Comparison of ENCODE assay signal across 7 mouse cellular contexts in the genomic region with DNA sequence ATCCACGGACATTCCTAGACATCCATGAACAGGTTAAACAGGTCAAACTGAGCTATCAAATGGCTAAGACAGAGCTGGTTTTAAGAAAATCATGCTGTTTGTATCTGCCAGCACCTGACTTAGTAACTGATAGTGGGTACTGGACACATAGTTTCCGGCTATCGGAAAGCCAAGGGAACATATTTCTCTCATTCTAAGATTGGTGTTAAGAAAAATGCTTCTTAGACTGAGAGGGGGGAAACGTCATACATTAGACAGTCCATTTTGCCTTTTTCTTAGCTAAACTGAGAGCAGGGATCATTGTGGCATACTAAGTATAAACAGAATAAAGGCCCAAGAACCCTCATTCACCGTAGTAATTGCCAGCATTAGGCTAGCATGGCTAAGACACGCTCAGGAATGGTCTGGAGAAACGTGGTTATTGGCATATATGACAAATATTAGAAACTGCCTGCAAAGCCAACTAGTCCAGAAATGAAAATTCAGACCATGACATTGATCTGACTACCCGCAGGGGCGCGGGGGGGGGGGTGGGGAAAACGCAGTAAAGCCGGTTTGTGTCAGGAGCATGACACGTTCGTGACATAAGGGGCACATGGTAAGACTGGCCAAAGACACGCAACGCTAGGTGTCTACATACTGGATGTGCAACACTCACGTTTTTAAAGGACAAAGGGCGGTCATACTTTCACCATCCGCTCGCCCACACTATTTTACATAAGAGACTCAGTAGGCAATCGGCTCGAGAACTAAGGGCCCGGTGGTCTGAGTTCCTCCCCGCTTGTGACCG. TPM values are rescaled to one million over a fixed set of nuclear protein-coding genes. Genes with fewer than 3 reads are reported as not detected.
DNase-seq lines count a peak whose midpoint lies in the region; ATAC-seq and TF ChIP-seq lines count a peak whose summit lies in the region.

No protein-coding gene starts in this region.

- peak overlapping the region; percentile 97 for H3K4me3 ChIP-seq in heart, embryonic 12.5 days
- peak overlapping the region; percentile 94 for H3K4me3 ChIP-seq in limb, embryonic 15.5 days
- H3K4me3 ChIP-seq in midbrain, embryonic 16.5 days (ENCODE audit: low read depth, low read length): peak overlapping the region; percentile 79

- peaks cover 3% of the 10 kb centered on the region; the same call in 1 of the 2 replicates for H3K36me3 ChIP-seq in heart, embryonic 12.5 days
- H3K36me3 ChIP-seq in limb, embryonic 15.5 days: 0 out of 2 replicates have a peak, but pooled peaks cover 5% of the 10 kb centered on the region
- H3K36me3 ChIP-seq in midbrain, embryonic 16.5 days (ENCODE audit: control insufficient read depth, insufficient read depth, low read length): peaks cover 3% of the 10 kb centered on the region; the same call in 1 of the 2 replicates

- ATAC-seq in heart, embryonic 12.5 days (ENCODE audit: insufficient number of reproducible peaks, low FRiP score): peak; percentile 22; the same call in 1 of the 2 replicates
- ATAC-seq in limb, embryonic 15.5 days (ENCODE audit: insufficient number of reproducible peaks, low FRiP score, low TSS enrichment, low read depth): no peak; the same call in 1 of the 2 replicates
- peak; percentile 58 for ATAC-seq in midbrain, embryonic 16.5 days

- 4% methylated on average over 25 of the region's 25 CpGs for WGBS in heart, embryonic 12.5 days
- 3% methylated on average over 25 of the region's 25 CpGs for WGBS in limb, embryonic 15.5 days
- WGBS in midbrain, embryonic 16.5 days: 6% methylated on average over 25 of the region's 25 CpGs

- peak overlapping the region; percentile 100 for H3K27ac ChIP-seq in heart, embryonic 12.5 days (ENCODE audit: poor library complexity, severe bottlenecking)
- H3K27ac ChIP-seq in limb, embryonic 15.5 days: peak overlapping the region; percentile 99
- H3K27ac ChIP-seq in midbrain, embryonic 16.5 days (ENCODE audit: low read length): peak overlapping the region; percentile 99

- no peaks in the 10 kb centered on the region for H3K9me3 ChIP-seq in heart, embryonic 12.5 days (replicated peaks)
- no peaks in the 10 kb centered on the region for H3K9me3 ChIP-seq in limb, embryonic 15.5 days
- no peaks in the 10 kb centered on the region for H3K9me3 ChIP-seq in midbrain, embryonic 16.5 days (replicated peaks; ENCODE audit: control insufficient read depth, low read length, poor library complexity, severe bottlenecking)

- no peaks in the 10 kb centered on the region for H3K27me3 ChIP-seq in heart, embryonic 12.5 days (replicated peaks)
- H3K27me3 ChIP-seq in limb, embryonic 15.5 days: no peaks in the 10 kb centered on the region
- no peaks in the 10 kb centered on the region for H3K27me3 ChIP-seq in midbrain, embryonic 16.5 days (ENCODE audit: control insufficient read depth, insufficient read depth, low read depth, low read length)

- peak overlapping the region; percentile 76 for H3K4me2 ChIP-seq in heart, embryonic 12.5 days
- H3K4me2 ChIP-seq in limb, embryonic 15.5 days: peak overlapping the region; percentile 52
- peak overlapping the region; percentile 61 for H3K4me2 ChIP-seq in midbrain, embryonic 16.5 days (ENCODE audit: low read length)

- no peak for TF ChIP-seq POLR2A in brain, embryonic 14.5 days (IDR thresholded peaks at IDR 0.05; ENCODE audit: borderline replicate concordance, extremely low read depth, insufficient read depth, insufficient read length, poor library complexity, severe bottlenecking)

- H3K4me1 ChIP-seq in heart, embryonic 12.5 days (replicated peaks): peaks cover 20% of the 10 kb centered on the region
- peaks cover 21% of the 10 kb centered on the region for H3K4me1 ChIP-seq in limb, embryonic 15.5 days
- H3K4me1 ChIP-seq in midbrain, embryonic 16.5 days (ENCODE audit: control insufficient read depth, insufficient read depth, low read length): peaks cover 22% of the 10 kb centered on the region

- TF ChIP-seq CTCF in brain, embryonic 14.5 days (IDR thresholded peaks at IDR 0.05; ENCODE audit: borderline replicate concordance, extremely low read depth, insufficient read depth, insufficient read length): no peak

- peak overlapping the region; percentile 100 for H3K9ac ChIP-seq in heart, embryonic 12.5 days
- peak overlapping the region; percentile 97 for H3K9ac ChIP-seq in limb, embryonic 15.5 days
- H3K9ac ChIP-seq in midbrain, embryonic 16.5 days (ENCODE audit: low read depth, low read length): peak overlapping the region; percentile 93

- peak; percentile 5 for DNase-seq in thymus, postnatal 0 days (ENCODE audit: low spot score)
- DNase-seq in thymus, postnatal 4 days: no peak
- peak; percentile 76 for DNase-seq in brain, embryonic 14.5 days (ENCODE audit: low read depth)
- DNase-seq in left cerebral cortex, adult 18-20 months (ENCODE audit: low spot score in 2 of 2): no peak

RNA-seq across cellular contexts. Expression of a gene that starts 0.7 kb away (rescaled TPM):
- 35.3 and 37.0 TPM in 2 replicates for polyA plus RNA-seq in thymus, postnatal 0 days (2015; fragmentation: Nextera tagmentation; extraction: Ambion mirVana)
- polyA plus RNA-seq in brain, embryonic 14.5 days (2012; rRNA removed): 15.9 and 20.7 TPM in 2 replicates
- 53.0 and 56.3 TPM in 2 replicates for polyA plus RNA-seq in heart, embryonic 12.5 days (2016; fragmentation: Nextera tagmentation; extraction: Ambion mirVana)
- polyA plus RNA-seq in limb, embryonic 15.5 days (2015; fragmentation: Nextera tagmentation; extraction: Ambion mirVana): 39.3 and 44.3 TPM in 2 replicates
- polyA plus RNA-seq in midbrain, embryonic 16.5 days (2015; fragmentation: Nextera tagmentation; extraction: Ambion mirVana): 48.8 and 52.5 TPM in 2 replicates
- 10 to 100 TPM; 74.9 to 82.4 TPM for total RNA-seq in left cerebral cortex, adult 18-20 months (2021)

RNA-seq across cellular contexts. Expression of a gene that starts 0.8 kb away (rescaled TPM):
- polyA plus RNA-seq in thymus, postnatal 0 days (2015; fragmentation: Nextera tagmentation; extraction: Ambion mirVana): 234 and 249 TPM in 2 replicates
- polyA plus RNA-seq in brain, embryonic 14.5 days (2012; rRNA removed): 264 and 329 TPM in 2 replicates
- polyA plus RNA-seq in heart, embryonic 12.5 days (2016; fragmentation: Nextera tagmentation; extraction: Ambion mirVana): 142 and 146 TPM in 2 replicates
- polyA plus RNA-seq in limb, embryonic 15.5 days (2015; fragmentation: Nextera tagmentation; extraction: Ambion mirVana): 192 and 209 TPM in 2 replicates
- 191 and 239 TPM in 2 replicates for polyA plus RNA-seq in midbrain, embryonic 16.5 days (2015; fragmentation: Nextera tagmentation; extraction: Ambion mirVana)
- 100 to 1,000 TPM; 116 to 121 TPM for total RNA-seq in left cerebral cortex, adult 18-20 months (2021)

RNA-seq across cellular contexts. Expression of a gene that starts 43.3 kb away (rescaled TPM):
- polyA plus RNA-seq in thymus, postnatal 0 days (2015; fragmentation: Nextera tagmentation; extraction: Ambion mirVana): 1.1 and 1.4 TPM in 2 replicates
- polyA plus RNA-seq in brain, embryonic 14.5 days (2012; rRNA removed): 4.6 and 6.0 TPM in 2 replicates
- 1.3 and 4.5 TPM in 2 replicates for polyA plus RNA-seq in heart, embryonic 12.5 days (2016; fragmentation: Nextera tagmentation; extraction: Ambion mirVana)
- polyA plus RNA-seq in limb, embryonic 15.5 days (2015; fragmentation: Nextera tagmentation; extraction: Ambion mirVana): 8.5 and 9.1 TPM in 2 replicates
- polyA plus RNA-seq in midbrain, embryonic 16.5 days (2015; fragmentation: Nextera tagmentation; extraction: Ambion mirVana): 13.6 and 16.2 TPM in 2 replicates
- 1 to 10 TPM; 3.2 to 3.5 TPM for total RNA-seq in left cerebral cortex, adult 18-20 months (2021)

RNA-seq across cellular contexts. Expression of a gene that starts 56.8 kb away (rescaled TPM):
- polyA plus RNA-seq in thymus, postnatal 0 days (2015; fragmentation: Nextera tagmentation; extraction: Ambion mirVana): 0.59 and 1.2 TPM in 2 replicates
- polyA plus RNA-seq in brain, embryonic 14.5 days (2012; rRNA removed): 0.15 and 1.2 TPM in 2 replicates
- polyA plus RNA-seq in heart, embryonic 12.5 days (2016; fragmentation: Nextera tagmentation; extraction: Ambion mirVana): 226 and 246 TPM in 2 replicates
- polyA plus RNA-seq in limb, embryonic 15.5 days (2015; fragmentation: Nextera tagmentation; extraction: Ambion mirVana): 28.5 and 41.5 TPM in 2 replicates
- 1.8 TPM in 2 replicates for polyA plus RNA-seq in midbrain, embryonic 16.5 days (2015; fragmentation: Nextera tagmentation; extraction: Ambion mirVana)
- 1 to 10 TPM; 2.1 to 3.7 TPM for total RNA-seq in left cerebral cortex, adult 18-20 months (2021)

Comparison
In these comparisons a context has a peak if more than half of its experiments do, and no peak if none do; other contexts are left out.
1. DNase-seq: peak in thymus, postnatal 0 days (single experiment) and brain, embryonic 14.5 days (single experiment); none in thymus, postnatal 4 days (single experiment) and left cerebral cortex, adult 18-20 months (0 of 2).
2. Peak in every context shown above with its lines, with median percentiles within 50 percentile points of each other: H3K27ac ChIP-seq, H3K4me2 ChIP-seq, H3K4me3 ChIP-seq and H3K9ac ChIP-seq.